Mouse (Mus musculus) liver, postnatal 0 days (tissue): ENCODE data around the gene Sstr5.

ENCODE experiments used
- CTCF ChIP-seq: sonication (generic); IDR thresholded peaks from 2 replicates; pipeline ENCODE4 v1.5.1; 2016; ENCODE audit warnings: antibody characterized with exemption, low read depth
- EP300 ChIP-seq: IDR thresholded peaks from 2 replicates; pipeline ENCODE4 v1.6.1; 2016; ENCODE audit warnings: antibody characterized with exemption, low read depth, mild to moderate bottlenecking

GRCm38 (mm10) chr17:25480820-25481219 is 16.3 kb downstream of the Sstr5 start:
- TF ChIP-seq CTCF (no peak), EP300 (no peak)
